Mouse (Mus musculus) liver, embryonic 12.5 days (tissue): ENCODE measurements around the gene Gabre. TPM values are rescaled to one million over a fixed set of nuclear protein-coding genes. Genes with fewer than 3 reads are reported as not detected.

ENCODE experiments used
- ATAC-seq: fragments of 200-750 bp; cut with Nextera tagmentation; 2 replicates; pipeline ENCODE4 v1.8.0; 2017; ENCODE audit warnings: moderate number of reproducible peaks, mild to moderate bottlenecking, moderate library complexity
- H3K27ac ChIP-seq: fragments of 300-500 bp; sonication (generic); 2 replicates; pipeline ENCODE4 v1.5.1; 2016; ENCODE audit warnings: mild to moderate bottlenecking
- H3K27me3 ChIP-seq: fragments of 300-500 bp; sonication (generic); replicated peaks from 2 replicates; pipeline ENCODE4 v1.6.1; 2016; ENCODE audit warnings: mild to moderate bottlenecking, moderate library complexity
- H3K36me3 ChIP-seq: fragments of 300-500 bp; sonication (generic); 2 replicates; pipeline ENCODE4 v1.6.1; 2016; ENCODE audit warnings: mild to moderate bottlenecking, moderate library complexity
- H3K4me1 ChIP-seq: fragments of 300-500 bp; sonication (generic); 2 replicates; pipeline ENCODE4 v1.6.1; 2016
- H3K4me2 ChIP-seq: fragments of 300-500 bp; sonication (generic); 2 replicates; pipeline ENCODE4 v1.6.1; 2016; ENCODE audit warnings: mild to moderate bottlenecking, moderate library complexity
- H3K4me3 ChIP-seq: fragments of 300-500 bp; sonication (generic); 2 replicates; pipeline ENCODE4 v1.5.1; 2016; ENCODE audit warnings: mild to moderate bottlenecking, moderate library complexity
- H3K9ac ChIP-seq: fragments of 300-500 bp; sonication (generic); 2 replicates; pipeline ENCODE4 v1.6.1; 2016; ENCODE audit warnings: mild to moderate bottlenecking, moderate library complexity
- H3K9me3 ChIP-seq: fragments of 300-500 bp; sonication (generic); replicated peaks from 2 replicates; pipeline ENCODE4 v1.6.1; 2016; ENCODE audit warnings: mild to moderate bottlenecking, moderate library complexity
- WGBS: fragments of 180-500 bp; shearing (Covaris S2); methylation state at CpG from one replicate; pipeline ENCODE4 v1.1.7; 2016; ENCODE audit not compliant: insufficient replicate concordance; 5-methylcytosine and 5-hydroxymethylcytosine counted together
- microRNA counts: library from miRNA; unstranded; fragments of <30 nt; microRNA quantifications from one replicate; lab custom pipeline; 2017
- microRNA-seq: library from miRNA; unstranded; fragments of <30 nt; microRNA quantifications from one replicate; pipeline ENCODE4, GENCODE M21; 2017
- polyA plus RNA-seq: library from polyadenylated mRNA; unstranded; fragments of >200 nt; fragmentation: Nextera tagmentation; extraction: Ambion mirVana; gene quantifications from 2 replicates; pipeline ENCODE4 v1.2.1, GENCODE M21; 2016

The Gabre gene
- 0.24 and 0.63 TPM in 2 replicates for polyA plus RNA-seq

- ATAC-seq: peak; percentile 18; the same call in 1 of the 2 replicates
Measured at GRCm38 (mm10) chrX:72274659-72275371, at the start of gene Gabre. Gene Gabre, minus strand, starts transcription at chrX:72274803.

GRCm38 (mm10) chrX:72297812-72298211 is 23.2 kb upstream of the Gabre start:
- Histone ChIP-seq H3K4me3 (no peak overlapping the region), H3K9me3 (no peaks in the 10 kb centered on the region), H3K27me3 (no peaks in the 10 kb centered on the region), H3K4me1 (no peaks in the 10 kb centered on the region), H3K27ac (no peak overlapping the region), H3K36me3 (no peaks in the 10 kb centered on the region), H3K4me2 (no peak overlapping the region), H3K9ac (no peak overlapping the region)
- 69% methylated on average over 2 of the region's 2 CpGs for WGBS
- no peak for ATAC-seq

More at GRCm38 (mm10) chrX:72274659-72275371, at the start of gene Gabre:
- peak within 1 kb of the TSS; percentile 60 for H3K4me2 ChIP-seq
- H3K9me3 ChIP-seq: no peaks in the 10 kb centered on the region
- no peak within 1 kb of the TSS for H3K27ac ChIP-seq
- H3K27me3 ChIP-seq: peaks cover 11% of the 10 kb centered on the region; the same call in 1 of the 2 replicates
- H3K9ac ChIP-seq: no peak within 1 kb of the TSS
- H3K4me3 ChIP-seq: peak within 1 kb of the TSS; percentile 40
- WGBS: 7% methylated on average over 24 of the region's 36 CpGs
- H3K36me3 ChIP-seq: no peaks in the 10 kb centered on the region
- no peaks in the 10 kb centered on the region for H3K4me1 ChIP-seq

- ATAC-seq: no peak
- Histone ChIP-seq H3K4me2 (no peak overlapping the region), H3K4me3 (no peak overlapping the region)
Measured at GRCm38 (mm10) chrX:72275372-72275663, 715 bp upstream of the Gabre start.

GRCm38 (mm10) chrX:72273966-72274658 is 491 bp downstream of the Gabre start:
- Histone ChIP-seq H3K27me3 (peaks cover 11% of the 10 kb centered on the region; the same call in 1 of the 2 replicates), H3K4me3 (peak overlapping the region; percentile 40), H3K27ac (no peak overlapping the region), H3K9ac (no peak overlapping the region), H3K9me3 (no peaks in the 10 kb centered on the region), H3K4me1 (no peaks in the 10 kb centered on the region), H3K36me3 (no peaks in the 10 kb centered on the region), H3K4me2 (peak overlapping the region; percentile 60)
- 23% methylated on average over 27 of the region's 27 CpGs for WGBS
- ATAC-seq: no peak

More at GRCm38 (mm10) chrX:72275372-72275663, 715 bp upstream of the Gabre start:
- no peaks in the 10 kb centered on the region for H3K36me3 ChIP-seq
- no peaks in the 10 kb centered on the region for H3K4me1 ChIP-seq
- no peak overlapping the region for H3K9ac ChIP-seq
- H3K27me3 ChIP-seq: peaks cover 11% of the 10 kb centered on the region; the same call in 1 of the 2 replicates
- no peaks in the 10 kb centered on the region for H3K9me3 ChIP-seq
- H3K27ac ChIP-seq: no peak overlapping the region
- 67% methylated on average over 1 of the region's 1 CpGs for WGBS

- Histone ChIP-seq H3K4me1 (no peaks in the 10 kb centered on the region), H3K36me3 (no peaks in the 10 kb centered on the region), H3K4me2 (no peak overlapping the region), H3K9me3 (no peaks in the 10 kb centered on the region), H3K27ac (no peak overlapping the region), H3K9ac (no peak overlapping the region), H3K27me3 (peaks cover 11% of the 10 kb centered on the region; the same call in 1 of the 2 replicates), H3K4me3 (no peak overlapping the region)
- WGBS: 87% methylated on average over 10 of the region's 11 CpGs
- no peak for ATAC-seq
Measured at GRCm38 (mm10) chrX:72270637-72271036, 4.0 kb downstream of the Gabre start.

- no peak for ATAC-seq
- Histone ChIP-seq H3K27me3 (no peaks in the 10 kb centered on the region), H3K4me1 (no peaks in the 10 kb centered on the region), H3K27ac (no peak within 1 kb of the TSS), H3K9me3 (no peaks in the 10 kb centered on the region), H3K4me3 (no peak within 1 kb of the TSS), H3K9ac (no peak within 1 kb of the TSS), H3K36me3 (no peaks in the 10 kb centered on the region), H3K4me2 (no peak within 1 kb of the TSS)
- WGBS: 74% methylated on average over 2 of the region's 2 CpGs
Measured at GRCm38 (mm10) chrX:72221717-72222116, 52.9 kb downstream of the Gabre start, which contains the start of gene Magea4. Gene Magea4, plus strand, starts transcription at chrX:72222017.

MicroRNAs encoded within 50 kb of the gene (microRNA counts, 519-probe panel; counts per million panel counts)
- microRNA mmu-miR-224 (lab: Ali Mortazavi, UCI) (582 counts per million, percentile 70 among the panel's probes with 10 or more counts), microRNA mmu-miR-452 (lab: Ali Mortazavi, UCI) (582 counts per million, percentile 70 among the panel's probes with 10 or more counts)

Small RNA genes lying within 50 kb of the gene (microRNA-seq; reads per million reads assigned to microRNA genes)
- gene Mir224 (179 reads per million, percentile 55 among the genes with 10 or more reads in this experiment), gene Mir452 (36.9 reads per million, percentile 39 among the genes with 10 or more reads in this experiment)

Other genes with a start within 250 kb of the Gabre start
- gene Magea4, start 52.8 kb downstream of the Gabre start, polyA plus RNA-seq: not detected in 2 replicates
- not detected in 2 replicates for gene Magea10, start 112.1 kb upstream of the Gabre start, polyA plus RNA-seq